Mouse (Mus musculus): ENCODE data around the gene Mrpl12. TPM values are rescaled to one million over a fixed set of nuclear protein-coding genes. Genes with fewer than 3 reads are reported as not detected.

Gene Mrpl12
- polyA plus RNA-seq, 1 experiment from 2014 or later, result 166 TPM

GRCm38 (mm10) chr11:120457370-120457769 lies 27.0 kb upstream of the Mrpl12 start:
- Histone ChIP-seq H3K4me2 (peak overlapping the region; percentile 85), H3K9ac (peak overlapping the region; percentile 98), H3K27ac (peak overlapping the region; percentile 92), H3K27me3 (no peaks in the 10 kb centered on the region), H3K9me3 (replicated peaks) (no peaks in the 10 kb centered on the region), H3K36me3 (peaks cover 37% of the 10 kb centered on the region), H3K4me1 (peaks cover 23% of the 10 kb centered on the region), H3K4me3 (replicated peaks) (peak overlapping the region; percentile 94)
- 27% methylated on average over 14 of the region's 14 CpGs for WGBS
- peak; percentile 16; the same call in 1 of the 2 replicates for ATAC-seq (replicated peaks; ENCODE audit: low FRiP score)

GRCm38 (mm10) chr11:120457772-120458751 lies 26.4 kb upstream of the Mrpl12 start, which contains the start of the genes Oxld1 and Ccdc137:
Oxld1 (minus strand) TSS chr11:120458068.
Ccdc137 (plus strand) TSS chr11:120458115.
- peak within 1 kb of the TSS; percentile 92 for H3K27ac ChIP-seq
- peak within 1 kb of the TSS; percentile 98 for H3K9ac ChIP-seq
- H3K9me3 ChIP-seq (replicated peaks), result no peaks in the 10 kb centered on the region
- 3% methylated on average over 62 of the region's 62 CpGs for WGBS
- peak within 1 kb of the TSS; percentile 85 for H3K4me2 ChIP-seq
- peaks cover 44% of the 10 kb centered on the region for H3K36me3 ChIP-seq
- peak; percentile 92 for ATAC-seq (replicated peaks; ENCODE audit: low FRiP score)
- no peaks in the 10 kb centered on the region for H3K27me3 ChIP-seq
- H3K4me1 ChIP-seq, result peaks cover 23% of the 10 kb centered on the region
- H3K4me3 ChIP-seq (replicated peaks), result peak within 1 kb of the TSS; percentile 94

- Histone ChIP-seq H3K27ac (no peak overlapping the region), H3K27me3 (no peaks in the 10 kb centered on the region), H3K9me3 (replicated peaks) (no peaks in the 10 kb centered on the region), H3K36me3 (peaks cover 53% of the 10 kb centered on the region), H3K9ac (peak overlapping the region; percentile 98), H3K4me3 (replicated peaks) (peak overlapping the region; percentile 94), H3K4me1 (peaks cover 23% of the 10 kb centered on the region), H3K4me2 (peak overlapping the region; percentile 85)
- 65% methylated on average over 6 of the region's 6 CpGs for WGBS
- ATAC-seq (replicated peaks; ENCODE audit: low FRiP score), result no peak
Observed at GRCm38 (mm10) chr11:120458847-120459597, 25.4 kb upstream of the Mrpl12 start.

GRCm38 (mm10) chr11:120463536-120463935 lies 20.9 kb upstream of the Mrpl12 start:
- Histone ChIP-seq H3K9ac (no peak overlapping the region), H3K4me3 (replicated peaks) (no peak overlapping the region), H3K36me3 (peaks cover 67% of the 10 kb centered on the region), H3K27me3 (no peaks in the 10 kb centered on the region), H3K9me3 (replicated peaks) (no peaks in the 10 kb centered on the region), H3K4me2 (no peak overlapping the region), H3K27ac (no peak overlapping the region), H3K4me1 (peaks cover 32% of the 10 kb centered on the region)
- WGBS, result 96% methylated on average over 2 of the region's 2 CpGs
- ATAC-seq (replicated peaks; ENCODE audit: low FRiP score), result no peak

GRCm38 (mm10) chr11:120464365-120464764 lies 20.0 kb upstream of the Mrpl12 start:
- no peak for ATAC-seq (replicated peaks; ENCODE audit: low FRiP score)
- H3K27ac ChIP-seq, result no peak overlapping the region
- no peaks in the 10 kb centered on the region for H3K27me3 ChIP-seq
- 90% methylated on average over 5 of the region's 5 CpGs for WGBS
- peaks cover 27% of the 10 kb centered on the region for H3K4me1 ChIP-seq
- no peak overlapping the region for H3K9ac ChIP-seq
- no peak overlapping the region for H3K4me3 ChIP-seq (replicated peaks)
- H3K4me2 ChIP-seq, result no peak overlapping the region
- H3K36me3 ChIP-seq, result peaks cover 68% of the 10 kb centered on the region
- no peaks in the 10 kb centered on the region for H3K9me3 ChIP-seq (replicated peaks)

GRCm38 (mm10) chr11:120465521-120465920 lies 18.9 kb upstream of the Mrpl12 start:
- Histone ChIP-seq H3K27ac (no peak overlapping the region), H3K27me3 (no peaks in the 10 kb centered on the region), H3K4me1 (peaks cover 26% of the 10 kb centered on the region), H3K36me3 (peaks cover 69% of the 10 kb centered on the region), H3K9me3 (replicated peaks) (no peaks in the 10 kb centered on the region), H3K4me2 (peak overlapping the region; percentile 85), H3K4me3 (replicated peaks) (0 out of 2 replicates have a peak overlapping the region, but pooled peaks have one; percentile 100), H3K9ac (no peak overlapping the region)
- 80% methylated on average over 4 of the region's 4 CpGs for WGBS
- no peak for ATAC-seq (replicated peaks; ENCODE audit: low FRiP score)

GRCm38 (mm10) chr11:120467051-120467735 lies 17.2 kb upstream of the Mrpl12 start, which contains the start of gene Arl16:
Arl16 (minus strand) TSS chr11:120467607.
- peak; percentile 100 for ATAC-seq (replicated peaks; ENCODE audit: low FRiP score)
- Histone ChIP-seq H3K27ac (peak within 1 kb of the TSS; percentile 82), H3K36me3 (peaks cover 69% of the 10 kb centered on the region), H3K4me2 (peak within 1 kb of the TSS; percentile 85), H3K4me1 (peaks cover 26% of the 10 kb centered on the region), H3K9ac (peak within 1 kb of the TSS; percentile 95), H3K4me3 (replicated peaks) (peak within 1 kb of the TSS; percentile 100), H3K27me3 (no peaks in the 10 kb centered on the region), H3K9me3 (replicated peaks) (no peaks in the 10 kb centered on the region)
- under 1% methylated on average over 54 of the region's 54 CpGs for WGBS

- ATAC-seq (replicated peaks; ENCODE audit: low FRiP score), result no peak
Observed at GRCm38 (mm10) chr11:120467736-120468092, 16.7 kb upstream of the Mrpl12 start.

GRCm38 (mm10) chr11:120472052-120472451 lies 12.4 kb upstream of the Mrpl12 start:
- Histone ChIP-seq H3K9ac (no peak overlapping the region), H3K27me3 (no peaks in the 10 kb centered on the region), H3K36me3 (peaks cover 78% of the 10 kb centered on the region), H3K4me2 (no peak overlapping the region), H3K27ac (no peak overlapping the region), H3K4me1 (peaks cover 10% of the 10 kb centered on the region), H3K9me3 (replicated peaks) (no peaks in the 10 kb centered on the region), H3K4me3 (replicated peaks) (no peak overlapping the region)
- no peak for ATAC-seq (replicated peaks; ENCODE audit: low FRiP score)
- 96% methylated on average over 6 of the region's 6 CpGs for WGBS

More at GRCm38 (mm10) chr11:120467736-120468092, 16.7 kb upstream of the Mrpl12 start:
- 1% methylated on average over 33 of the region's 33 CpGs for WGBS
- Histone ChIP-seq H3K9me3 (replicated peaks) (no peaks in the 10 kb centered on the region), H3K27me3 (no peaks in the 10 kb centered on the region), H3K36me3 (peaks cover 69% of the 10 kb centered on the region), H3K4me1 (peaks cover 26% of the 10 kb centered on the region), H3K9ac (peak overlapping the region; percentile 95), H3K4me3 (replicated peaks) (peak overlapping the region; percentile 100), H3K4me2 (peak overlapping the region; percentile 85), H3K27ac (peak overlapping the region; percentile 60; the same call in 1 of the 2 replicates)

GRCm38 (mm10) chr11:120483448-120483934 lies 922 bp upstream of the Mrpl12 start:
- Histone ChIP-seq H3K27ac (peak overlapping the region; percentile 87), H3K27me3 (no peaks in the 10 kb centered on the region), H3K9me3 (replicated peaks) (no peaks in the 10 kb centered on the region), H3K4me3 (replicated peaks) (peak overlapping the region; percentile 99; the same call in 1 of the 2 replicates), H3K9ac (peak overlapping the region; percentile 93), H3K36me3 (peaks cover 80% of the 10 kb centered on the region), H3K4me2 (peak overlapping the region; percentile 70), H3K4me1 (peaks cover 26% of the 10 kb centered on the region)
- no peak for ATAC-seq (replicated peaks; ENCODE audit: low FRiP score)
- 89% methylated on average over 7 of the region's 7 CpGs for WGBS

GRCm38 (mm10) chr11:120485251-120485650 lies 838 bp downstream of the Mrpl12 start:
- Histone ChIP-seq H3K4me1 (peaks cover 44% of the 10 kb centered on the region), H3K36me3 (peaks cover 76% of the 10 kb centered on the region), H3K9ac (peak overlapping the region; percentile 93), H3K9me3 (replicated peaks) (no peaks in the 10 kb centered on the region), H3K4me3 (replicated peaks) (peak overlapping the region; percentile 99), H3K27ac (peak overlapping the region; percentile 87), H3K27me3 (no peaks in the 10 kb centered on the region), H3K4me2 (peak overlapping the region; percentile 70)
- ATAC-seq (replicated peaks; ENCODE audit: low FRiP score), result no peak
- WGBS, result 7% methylated on average over 10 of the region's 10 CpGs
